Mouse (Mus musculus): Measurements from ENCODE around the gene Defb35. TPM values are rescaled to one million over a fixed set of nuclear protein-coding genes. Genes with fewer than 3 reads are reported as not detected.

The Defb35 gene
- polyA plus RNA-seq, 1 experiment, result not detected

- Histone ChIP-seq H3K36me3 (ENCODE audit: control insufficient read depth, insufficient read depth) (no peaks in the 10 kb centered on the region), H3K4me3 (ENCODE audit: insufficient read depth, poor library complexity, severe bottlenecking) (no peak within 1 kb of the TSS), H3K79me2 (ENCODE audit: control insufficient read depth, insufficient read depth) (no peaks in the 10 kb centered on the region), H3ac (ENCODE audit: control insufficient read depth, insufficient read length, low read depth) (no peak within 1 kb of the TSS), H3K79me3 (ENCODE audit: low read depth) (no peaks in the 10 kb centered on the region), H3K27me3 (ENCODE audit: control insufficient read depth, insufficient read depth, insufficient read length) (no peaks in the 10 kb centered on the region)
- TF ChIP-seq CTCF (IDR thresholded peaks at IDR 0.05; ENCODE audit: control insufficient read depth, insufficient read depth, insufficient read length), result no peak
- TF ChIP-seq CEBPB (IDR thresholded peaks at IDR 0.05; ENCODE audit: low read depth), result no peak
- no peak for TF ChIP-seq FOSL1 (IDR thresholded peaks at IDR 0.05; ENCODE audit: insufficient read depth, low read length, poor library complexity, severe bottlenecking)
- no peak for TF ChIP-seq MAX (IDR thresholded peaks at IDR 0.05)
- no peak for TF ChIP-seq USF1 (IDR thresholded peaks at IDR 0.05; ENCODE audit: low read depth)
- TF ChIP-seq MYOG (IDR thresholded peaks at IDR 0.05; ENCODE audit: control insufficient read depth, extremely low read depth, insufficient read length), result no peak
- no peak for TF ChIP-seq MYOD1 (IDR thresholded peaks at IDR 0.05; ENCODE audit: control insufficient read depth, insufficient read length, low read depth)
Measured at GRCm38 (mm10) chr8:21946462-21946861, 8.3 kb downstream of the Defb35 start, which contains the start of gene Defb13. Defb13 (plus strand) TSS chr8:21946762.

GRCm38 (mm10) chr8:21947311-21948017, 9.3 kb downstream of the Defb35 start:
- Histone ChIP-seq H3K4me3 (ENCODE audit: insufficient read depth, poor library complexity, severe bottlenecking) (no peak overlapping the region), H3K36me3 (ENCODE audit: control insufficient read depth, insufficient read depth) (no peaks in the 10 kb centered on the region), H3K79me2 (ENCODE audit: control insufficient read depth, insufficient read depth) (no peaks in the 10 kb centered on the region), H3ac (ENCODE audit: control insufficient read depth, insufficient read length, low read depth) (no peak overlapping the region), H3K79me3 (ENCODE audit: low read depth) (no peaks in the 10 kb centered on the region), H3K27me3 (ENCODE audit: control insufficient read depth, insufficient read depth, insufficient read length) (no peaks in the 10 kb centered on the region)
- TF ChIP-seq FOSL1 (IDR thresholded peaks at IDR 0.05; ENCODE audit: insufficient read depth, low read length, poor library complexity, severe bottlenecking), result no peak
- TF ChIP-seq MYOD1 (IDR thresholded peaks at IDR 0.05; ENCODE audit: control insufficient read depth, insufficient read length, low read depth), result no peak
- TF ChIP-seq MYOG (IDR thresholded peaks at IDR 0.05; ENCODE audit: control insufficient read depth, extremely low read depth, insufficient read length), result no peak
- TF ChIP-seq USF1 (IDR thresholded peaks at IDR 0.05; ENCODE audit: low read depth), result no peak
- TF ChIP-seq CTCF (IDR thresholded peaks at IDR 0.05; ENCODE audit: control insufficient read depth, insufficient read depth, insufficient read length), result no peak
- no peak for TF ChIP-seq MAX (IDR thresholded peaks at IDR 0.05)
- TF ChIP-seq CEBPB (IDR thresholded peaks at IDR 0.05; ENCODE audit: low read depth), result no peak

- Histone ChIP-seq H3K27me3 (ENCODE audit: control insufficient read depth, insufficient read depth, insufficient read length) (no peaks in the 10 kb centered on the region), H3K36me3 (ENCODE audit: control insufficient read depth, insufficient read depth) (no peaks in the 10 kb centered on the region), H3K79me2 (ENCODE audit: control insufficient read depth, insufficient read depth) (no peaks in the 10 kb centered on the region), H3ac (ENCODE audit: control insufficient read depth, insufficient read length, low read depth) (no peak overlapping the region), H3K4me3 (ENCODE audit: insufficient read depth, poor library complexity, severe bottlenecking) (no peak overlapping the region), H3K79me3 (ENCODE audit: low read depth) (no peaks in the 10 kb centered on the region)
- TF ChIP-seq USF1 (IDR thresholded peaks at IDR 0.05; ENCODE audit: low read depth) (no peak), CTCF (IDR thresholded peaks at IDR 0.05; ENCODE audit: control insufficient read depth, insufficient read depth, insufficient read length) (no peak), MYOG (IDR thresholded peaks at IDR 0.05; ENCODE audit: control insufficient read depth, extremely low read depth, insufficient read length) (no peak), MYOD1 (IDR thresholded peaks at IDR 0.05; ENCODE audit: control insufficient read depth, insufficient read length, low read depth) (no peak), MAX (IDR thresholded peaks at IDR 0.05) (no peak), CEBPB (IDR thresholded peaks at IDR 0.05; ENCODE audit: low read depth) (no peak), FOSL1 (IDR thresholded peaks at IDR 0.05; ENCODE audit: insufficient read depth, low read length, poor library complexity, severe bottlenecking) (no peak)
Measured at GRCm38 (mm10) chr8:21955321-21955720, 17.2 kb downstream of the Defb35 start.

- Histone ChIP-seq H3ac (ENCODE audit: control insufficient read depth, insufficient read length, low read depth) (no peak overlapping the region), H3K4me3 (ENCODE audit: insufficient read depth, poor library complexity, severe bottlenecking) (no peak overlapping the region), H3K79me3 (ENCODE audit: low read depth) (no peaks in the 10 kb centered on the region), H3K36me3 (ENCODE audit: control insufficient read depth, insufficient read depth) (no peaks in the 10 kb centered on the region), H3K27me3 (ENCODE audit: control insufficient read depth, insufficient read depth, insufficient read length) (no peaks in the 10 kb centered on the region), H3K79me2 (ENCODE audit: control insufficient read depth, insufficient read depth) (no peaks in the 10 kb centered on the region)
- TF ChIP-seq MYOD1 (IDR thresholded peaks at IDR 0.05; ENCODE audit: control insufficient read depth, insufficient read length, low read depth) (no peak), MYOG (IDR thresholded peaks at IDR 0.05; ENCODE audit: control insufficient read depth, extremely low read depth, insufficient read length) (no peak), CEBPB (IDR thresholded peaks at IDR 0.05; ENCODE audit: low read depth) (no peak), CTCF (IDR thresholded peaks at IDR 0.05; ENCODE audit: control insufficient read depth, insufficient read depth, insufficient read length) (no peak), MAX (IDR thresholded peaks at IDR 0.05) (no peak), USF1 (IDR thresholded peaks at IDR 0.05; ENCODE audit: low read depth) (no peak)
Measured at GRCm38 (mm10) chr8:21956336-21956735, 18.2 kb downstream of the Defb35 start.

- TF ChIP-seq MYOD1 (IDR thresholded peaks at IDR 0.05; ENCODE audit: control insufficient read depth, insufficient read length, low read depth), result no peak
- TF ChIP-seq USF1 (IDR thresholded peaks at IDR 0.05; ENCODE audit: low read depth), result no peak
- no peak for TF ChIP-seq CEBPB (IDR thresholded peaks at IDR 0.05; ENCODE audit: low read depth)
- TF ChIP-seq FOSL1 (IDR thresholded peaks at IDR 0.05; ENCODE audit: insufficient read depth, low read length, poor library complexity, severe bottlenecking), result no peak
- TF ChIP-seq MAX (IDR thresholded peaks at IDR 0.05), result no peak
- no peak for TF ChIP-seq MYOG (IDR thresholded peaks at IDR 0.05; ENCODE audit: control insufficient read depth, extremely low read depth, insufficient read length)
- no peak for TF ChIP-seq CTCF (IDR thresholded peaks at IDR 0.05; ENCODE audit: control insufficient read depth, insufficient read depth, insufficient read length)
- Histone ChIP-seq H3K36me3 (ENCODE audit: control insufficient read depth, insufficient read depth) (no peaks in the 10 kb centered on the region), H3ac (ENCODE audit: control insufficient read depth, insufficient read length, low read depth) (no peak within 1 kb of the TSS), H3K79me2 (ENCODE audit: control insufficient read depth, insufficient read depth) (no peaks in the 10 kb centered on the region), H3K79me3 (ENCODE audit: low read depth) (no peaks in the 10 kb centered on the region), H3K27me3 (ENCODE audit: control insufficient read depth, insufficient read depth, insufficient read length) (no peaks in the 10 kb centered on the region), H3K4me3 (ENCODE audit: insufficient read depth, poor library complexity, severe bottlenecking) (no peak within 1 kb of the TSS)
Measured at GRCm38 (mm10) chr8:21958414-21958813, 20.3 kb downstream of the Defb35 start, which contains the start of gene Fam90a1a. Fam90a1a (plus strand) TSS chr8:21958714.

Data from C2C12 (cell line).